Mouse (Mus musculus): ENCODE data around the gene Atxn1.
A peak's percentile ranks its signal among the peaks of the same experiment; 100 is the strongest.

Atxn1 gene

DNA sequence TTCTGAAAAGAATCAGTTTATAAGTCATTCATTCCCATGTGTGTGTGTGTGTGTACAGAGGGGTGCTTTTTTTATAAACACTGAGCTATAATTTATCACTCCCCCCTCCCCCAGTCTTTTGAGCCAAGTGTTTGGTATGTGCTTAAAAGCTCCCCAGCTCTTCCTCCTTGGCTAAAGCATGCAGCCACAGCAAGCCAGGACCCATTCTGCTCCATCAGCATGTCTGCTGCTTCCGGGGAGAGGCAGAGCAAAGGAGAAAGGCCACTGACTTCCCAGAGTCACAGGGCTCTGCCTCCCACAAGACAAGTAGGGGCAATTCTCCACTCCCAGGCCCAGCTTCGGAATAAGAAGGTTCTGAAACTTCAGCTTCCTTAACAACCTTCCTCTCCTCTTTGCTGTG lies 67.2 kb downstream of the Atxn1 start:
- DNase-seq (ENCODE audit: low spot score), result no peak

DNA sequence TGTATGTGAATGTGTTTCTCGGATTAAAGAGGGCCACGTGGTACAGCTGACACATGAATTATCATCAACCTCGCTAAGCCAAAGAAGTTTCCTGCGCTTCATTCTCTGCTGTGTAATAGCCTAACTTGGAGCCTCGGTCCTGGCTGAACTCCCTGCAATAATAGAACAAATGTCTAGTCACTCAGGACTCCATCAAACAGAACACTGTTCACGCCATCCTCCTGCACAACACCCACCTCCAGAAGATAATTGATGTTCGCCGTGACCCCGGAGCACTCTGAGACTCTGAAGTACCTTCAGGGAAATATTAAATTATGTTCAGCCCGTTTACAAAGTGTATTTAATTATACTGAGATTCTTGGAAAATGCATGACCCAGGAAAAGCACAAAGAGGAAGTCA lies 70.0 kb downstream of the Atxn1 start:
- DNase-seq (ENCODE audit: low spot score), result no peak

DNA sequence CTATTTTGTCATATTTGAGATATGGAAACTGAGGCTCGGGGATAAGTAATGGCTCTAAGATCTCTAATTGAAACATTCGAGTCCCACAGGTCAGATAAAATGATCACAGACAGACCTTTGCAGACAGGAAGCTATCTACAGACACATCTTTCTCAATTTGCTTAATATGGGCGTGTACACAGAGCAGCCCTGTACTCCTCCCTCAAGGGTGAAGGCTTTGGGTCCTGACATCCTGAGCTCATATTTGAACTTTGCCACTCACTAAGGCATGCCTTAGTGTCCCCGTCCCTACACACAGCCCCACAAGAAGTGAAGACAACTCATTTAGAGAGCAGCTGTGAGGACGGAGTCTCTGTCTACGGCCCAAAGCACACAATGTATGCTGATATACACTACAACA lies 70.6 kb downstream of the Atxn1 start:
- no peak for DNase-seq (ENCODE audit: low spot score)

DNA sequence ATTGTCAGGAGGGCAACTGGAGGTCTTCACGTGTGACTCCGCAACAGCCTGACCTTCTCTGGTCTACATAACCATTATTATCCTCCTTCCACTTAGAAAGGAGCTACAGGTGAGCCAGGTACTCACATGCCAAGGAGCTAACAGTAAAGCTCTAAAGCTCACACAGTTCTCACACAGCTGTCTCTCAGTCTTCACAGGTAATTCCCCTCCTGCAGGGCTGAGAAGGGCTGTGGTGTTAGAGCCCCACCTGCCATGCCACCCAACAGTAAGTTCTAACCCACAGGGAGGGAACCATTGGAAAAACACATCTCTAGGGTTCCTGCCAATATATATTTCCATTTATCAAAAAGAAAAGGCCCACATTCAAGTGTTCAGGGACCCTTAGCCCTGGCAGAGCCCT lies 73.7 kb downstream of the Atxn1 start:
- DNase-seq (ENCODE audit: low spot score), result no peak

DNA sequence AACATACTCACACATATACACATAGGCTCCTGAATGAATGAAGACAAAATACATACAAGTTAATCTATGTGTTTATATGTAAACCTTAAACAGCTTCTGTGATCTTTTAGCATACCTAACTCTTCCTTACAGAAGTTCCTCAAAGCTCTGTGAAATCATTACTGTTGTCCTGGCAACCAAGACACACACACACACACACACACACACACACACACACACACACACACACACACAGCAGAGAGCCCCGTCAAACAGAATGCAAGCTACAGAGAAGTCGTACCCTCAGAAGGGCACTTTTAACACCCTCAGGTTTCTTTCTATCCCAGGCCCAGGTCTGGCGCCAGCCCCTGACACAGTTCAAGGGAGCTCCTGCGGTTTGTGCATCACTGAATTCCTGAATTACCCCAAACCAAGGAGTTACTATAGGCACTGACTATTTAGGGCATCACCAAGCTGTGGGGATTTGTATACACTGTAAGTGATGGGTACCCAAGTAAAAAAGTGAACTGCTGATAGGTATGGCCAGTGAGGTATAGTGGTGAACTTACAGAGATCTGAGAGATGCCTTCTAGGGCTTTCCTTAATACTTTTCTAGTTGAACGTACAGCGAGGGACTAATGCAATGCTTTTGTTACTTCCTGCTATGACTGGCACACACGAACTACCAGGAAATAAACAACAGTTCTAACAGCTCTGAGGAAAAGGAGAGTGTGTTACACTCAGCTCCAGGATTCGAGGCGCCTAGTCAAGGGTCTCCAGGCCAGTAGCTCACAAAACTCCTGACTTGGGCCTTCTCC lies 75.7 kb downstream of the Atxn1 start:
- DNase-seq (ENCODE audit: low spot score), result no peak

DNA sequence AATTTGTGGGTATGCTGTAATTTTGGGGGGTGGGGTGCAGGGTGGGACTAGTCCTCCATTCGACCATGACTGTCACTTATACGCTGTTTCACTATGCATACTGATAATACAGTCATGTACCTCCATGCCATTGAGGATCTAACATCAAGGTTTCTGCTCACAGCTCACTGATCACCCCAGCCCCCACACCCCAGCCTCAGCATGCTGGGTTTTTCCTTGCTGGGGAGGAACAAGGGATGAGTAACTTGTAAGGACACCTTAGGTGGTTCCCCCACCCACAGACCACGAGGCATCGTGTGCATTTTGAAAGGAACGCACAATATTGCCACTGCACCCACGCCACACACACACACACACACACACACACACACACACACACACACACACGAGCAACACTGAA lies 79.9 kb downstream of the Atxn1 start:
- DNase-seq (ENCODE audit: low spot score), result no peak

DNA sequence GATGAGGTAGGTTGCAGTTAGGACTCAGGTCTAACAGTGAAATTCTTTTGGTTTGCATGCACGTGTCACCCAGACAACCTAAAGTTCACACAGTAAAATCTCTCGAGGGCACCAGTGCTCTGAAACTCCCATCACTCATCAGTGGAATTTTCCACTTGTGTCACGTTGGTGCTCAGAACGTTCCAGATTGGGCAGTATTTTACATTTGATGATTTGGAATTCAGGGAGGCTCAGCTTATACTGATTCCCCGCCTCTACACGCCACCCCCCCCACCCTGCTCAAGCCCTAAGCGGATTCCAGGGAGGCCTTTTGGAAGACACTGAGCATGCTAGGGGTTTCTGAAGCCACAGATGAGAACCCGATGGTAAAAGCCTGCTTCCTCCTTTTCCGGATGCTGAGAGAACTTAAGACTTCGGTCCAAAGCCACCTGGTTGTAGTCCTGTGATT lies 81.0 kb downstream of the Atxn1 start:
- no peak for DNase-seq (ENCODE audit: low spot score)

DNA sequence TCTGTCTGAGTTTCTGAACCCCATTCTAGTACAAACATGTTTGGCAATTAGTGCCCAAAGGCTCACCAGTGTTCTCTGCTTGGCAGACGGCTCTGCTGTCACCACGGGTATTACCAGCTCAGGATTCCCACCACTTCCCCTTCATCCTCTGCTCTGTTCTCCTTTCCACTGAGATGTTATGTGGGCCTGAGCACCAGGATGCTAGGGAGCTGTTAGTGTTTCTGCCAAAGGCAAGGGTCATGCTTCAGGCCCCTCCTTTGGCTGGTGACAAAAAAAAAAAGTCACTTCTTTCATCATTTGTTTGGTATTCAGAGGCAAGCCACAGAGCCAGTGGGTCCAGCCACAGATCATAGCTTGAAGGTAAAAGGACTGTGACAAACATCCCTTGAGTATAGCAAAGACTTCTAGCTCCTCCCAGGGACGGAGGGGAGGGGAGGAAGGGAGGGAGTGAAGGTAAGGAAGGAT lies 81.8 kb downstream of the Atxn1 start:
- DNase-seq (ENCODE audit: low spot score), result no peak

DNA sequence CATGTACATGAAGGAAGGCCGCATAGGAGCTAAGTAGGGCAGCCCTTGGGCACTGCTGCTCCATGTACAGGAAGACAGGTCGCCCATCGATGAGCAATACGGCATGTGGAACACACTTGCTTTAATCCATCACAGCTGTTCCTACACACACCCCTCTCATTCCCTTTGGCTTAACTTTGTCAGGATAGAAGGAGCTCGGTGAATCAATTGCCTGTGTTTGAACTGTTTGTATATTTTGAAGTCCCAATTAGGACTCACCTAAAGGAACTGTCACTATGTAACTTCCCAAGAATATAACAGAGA lies 84.3 kb downstream of the Atxn1 start:
- no peak for DNase-seq (ENCODE audit: low spot score)

DNA sequence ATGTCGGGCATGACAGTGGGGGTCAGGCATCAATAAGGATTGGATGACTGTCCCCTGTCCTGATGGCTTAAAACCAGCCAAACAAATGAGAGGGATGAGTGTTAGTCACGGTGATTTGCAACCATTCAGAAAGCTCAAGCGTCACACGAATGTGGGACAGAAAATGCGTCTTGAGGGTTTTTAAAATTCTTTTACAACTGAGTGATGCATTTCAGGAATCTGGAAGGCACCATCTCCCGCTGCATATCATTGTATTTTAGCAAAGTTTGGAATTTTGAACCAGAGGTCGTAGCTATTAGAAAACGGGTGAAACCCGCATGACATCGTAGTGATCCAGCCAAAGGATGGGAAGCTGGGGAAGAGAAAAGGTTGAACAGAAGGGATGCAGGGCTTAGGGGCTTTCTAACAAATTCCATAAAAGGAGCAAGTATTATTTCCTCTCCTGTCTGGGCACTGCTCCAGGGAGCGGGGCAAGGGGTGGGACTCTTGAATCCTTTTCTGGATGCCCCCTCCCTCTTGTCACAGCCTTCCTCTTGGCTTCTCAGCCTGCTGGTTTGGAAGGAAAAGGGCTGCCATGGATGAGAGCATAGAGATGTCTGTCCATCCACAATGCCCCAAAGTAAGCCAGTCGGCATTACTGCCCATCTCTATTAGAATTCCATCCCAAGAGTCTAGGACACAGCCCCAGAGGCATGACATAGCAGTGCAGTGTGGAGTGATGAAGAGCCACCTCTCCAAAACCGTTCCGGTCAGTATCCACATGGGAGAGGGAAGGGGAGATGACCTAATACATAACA lies 84.9 kb downstream of the Atxn1 start:
- no peak for DNase-seq (ENCODE audit: low spot score)

DNA sequence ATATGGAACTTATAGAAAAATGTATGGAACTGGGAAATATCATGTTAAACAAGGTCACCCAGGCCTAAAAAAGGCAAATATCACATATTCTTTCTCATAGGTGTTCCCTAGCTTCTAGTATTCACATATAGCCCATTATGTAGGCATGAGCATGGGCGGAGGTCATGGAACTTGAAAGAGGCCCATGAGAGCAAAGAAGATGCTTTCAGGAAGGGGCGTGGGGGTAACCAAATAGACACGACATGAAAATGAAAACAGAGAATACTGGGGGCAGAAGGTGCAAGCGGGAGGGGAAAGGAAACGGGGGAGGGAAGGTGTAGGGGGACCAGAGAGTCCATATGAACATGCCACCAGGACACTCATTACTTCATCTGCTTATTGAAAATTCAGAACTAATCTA lies 87.9 kb downstream of the Atxn1 start:
- no peak for DNase-seq (ENCODE audit: low spot score)

DNA sequence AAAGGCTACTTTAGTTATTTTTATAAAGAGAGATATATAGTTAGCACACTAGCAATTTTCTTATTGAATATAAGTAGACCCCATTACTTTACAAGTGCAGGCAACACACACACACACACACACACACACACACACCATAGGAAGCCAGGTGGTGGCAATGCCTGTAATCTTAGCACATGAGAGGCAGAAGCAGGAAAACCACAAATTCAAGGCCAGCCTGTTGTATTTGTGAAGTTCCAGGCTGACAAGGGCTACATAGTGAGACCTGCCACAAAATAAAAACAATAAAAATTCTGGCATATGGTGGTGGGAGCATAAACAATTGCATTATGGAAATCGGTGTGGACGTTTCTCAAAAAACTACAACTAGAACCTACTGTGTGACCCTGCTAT lies 88.4 kb downstream of the Atxn1 start:
- DNase-seq (ENCODE audit: low spot score), result no peak

DNA sequence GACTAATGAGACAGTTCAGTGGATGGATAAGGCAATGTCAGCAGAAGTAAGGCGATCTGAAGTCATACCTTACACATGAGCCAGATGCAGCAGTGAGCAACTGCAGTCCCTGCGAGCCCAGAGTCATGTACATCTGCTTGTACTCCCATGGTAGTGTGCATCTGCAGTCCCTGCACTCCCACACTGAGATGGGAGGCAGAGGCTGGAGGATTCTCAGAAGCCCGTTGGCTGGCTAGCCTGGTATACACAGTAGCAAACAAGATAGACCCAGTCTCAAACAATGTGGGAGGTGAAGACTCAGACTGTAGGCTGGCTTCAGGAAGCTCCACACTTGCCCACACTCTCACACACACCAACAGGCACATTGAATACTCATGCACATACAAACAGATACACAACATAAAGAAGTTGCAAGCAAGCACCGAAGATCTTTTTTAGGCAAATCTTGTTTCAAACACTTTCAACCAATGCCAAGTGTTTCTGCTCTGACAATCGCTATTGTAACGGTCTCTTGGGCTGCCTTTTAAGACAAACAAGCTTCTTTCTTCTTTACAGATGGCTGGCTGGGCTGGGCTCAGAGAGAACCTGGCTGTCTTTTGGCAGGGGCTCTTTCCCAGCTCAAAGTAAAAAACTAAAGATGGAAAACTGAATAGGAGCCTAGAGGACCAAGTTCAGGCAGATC lies 89.0 kb downstream of the Atxn1 start:
- DNase-seq (ENCODE audit: low spot score), result no peak

DNA sequence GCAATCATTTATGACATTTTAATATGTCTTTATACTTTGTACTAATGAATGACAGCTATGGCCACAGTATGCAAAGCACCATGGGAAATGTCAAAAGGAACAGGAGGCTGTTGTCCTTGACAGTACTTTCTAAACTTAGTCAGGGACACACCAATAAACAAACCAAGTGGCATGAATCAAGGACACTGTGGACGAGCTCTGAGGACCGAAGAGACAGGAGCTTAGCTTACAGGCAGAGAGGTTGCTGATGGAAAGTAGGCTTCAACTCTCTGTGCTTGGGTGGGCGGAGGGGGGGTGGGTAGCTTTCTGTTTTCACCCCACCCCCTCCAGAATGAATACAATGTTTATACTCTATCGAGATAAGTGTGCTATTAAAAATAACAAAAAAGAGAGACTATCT lies 90.6 kb downstream of the Atxn1 start:
- no peak for DNase-seq (ENCODE audit: low spot score)

DNA sequence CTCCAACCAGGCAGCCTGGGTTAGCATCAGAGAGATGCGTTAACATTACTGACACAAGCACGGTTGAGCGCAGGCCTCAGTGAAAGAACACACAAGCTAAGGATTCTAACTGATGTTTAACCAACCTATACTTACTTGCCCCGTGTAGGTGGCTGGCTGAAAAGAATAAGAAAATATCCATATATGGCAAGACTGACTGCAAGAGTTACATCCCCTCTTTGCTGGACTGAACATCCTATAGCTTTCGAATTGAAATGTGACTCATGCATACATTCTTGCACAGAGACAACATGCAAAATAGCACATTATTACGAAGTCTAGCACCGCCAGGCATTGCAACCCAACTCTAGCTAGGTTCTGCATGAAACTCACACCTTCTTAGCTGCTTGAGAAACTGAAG lies 91.8 kb downstream of the Atxn1 start:
- DNase-seq (ENCODE audit: low spot score), result no peak

DNA sequence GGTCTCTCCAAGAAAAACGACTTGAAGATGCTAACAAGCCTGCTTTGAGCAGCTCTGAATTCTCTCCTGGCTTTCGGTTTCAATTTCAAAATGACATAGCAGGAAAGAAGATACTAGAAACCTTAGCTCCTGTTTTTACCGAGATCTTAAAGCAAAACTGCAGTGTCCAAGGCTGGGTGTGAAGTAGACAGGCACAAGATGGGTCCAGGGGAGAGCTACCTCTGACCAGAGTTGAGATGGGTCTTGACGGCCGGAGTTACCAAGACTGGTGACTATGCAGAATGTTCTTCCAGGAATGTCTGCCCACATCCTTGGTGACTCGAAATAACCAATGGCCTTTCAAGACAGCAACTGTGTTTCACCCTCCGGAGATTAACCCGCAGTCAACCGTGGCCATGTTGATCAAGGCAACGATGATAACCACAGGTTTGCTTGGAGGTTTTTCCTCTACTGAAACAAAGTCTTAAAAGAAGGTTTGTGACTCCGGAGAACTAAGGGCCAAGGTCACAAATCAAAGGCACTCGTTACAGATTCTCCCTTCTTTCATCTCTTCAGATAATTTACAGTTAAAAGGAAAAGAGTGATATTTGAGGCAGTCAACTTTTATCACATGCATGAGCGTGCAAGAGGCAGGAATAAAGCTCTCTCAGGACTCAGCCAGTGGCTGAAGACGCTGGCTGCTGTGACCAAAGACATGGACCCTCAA lies 92.6 kb downstream of the Atxn1 start:
- no peak for DNase-seq (ENCODE audit: low spot score)

DNA sequence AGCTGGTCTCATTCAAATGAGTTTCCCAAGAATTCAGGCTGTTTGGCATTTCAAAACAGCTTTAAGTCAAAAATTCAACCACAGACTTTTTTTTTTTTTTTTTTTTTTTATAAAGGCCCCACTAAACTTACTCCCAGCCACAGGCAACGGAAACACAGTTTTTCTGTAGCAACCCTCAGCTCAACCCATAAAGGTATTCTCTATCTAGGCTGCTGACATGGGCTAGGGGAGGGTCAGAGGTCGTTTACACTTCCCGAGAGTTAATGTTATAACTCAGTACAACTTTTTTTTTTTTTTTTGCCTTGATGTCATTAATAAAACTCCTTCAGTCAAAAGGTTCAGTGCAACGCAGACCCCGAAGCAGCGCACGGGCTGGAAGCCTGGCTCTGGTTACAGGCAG lies 93.3 kb downstream of the Atxn1 start:
- DNase-seq (ENCODE audit: low spot score), result peak; percentile 43

DNA sequence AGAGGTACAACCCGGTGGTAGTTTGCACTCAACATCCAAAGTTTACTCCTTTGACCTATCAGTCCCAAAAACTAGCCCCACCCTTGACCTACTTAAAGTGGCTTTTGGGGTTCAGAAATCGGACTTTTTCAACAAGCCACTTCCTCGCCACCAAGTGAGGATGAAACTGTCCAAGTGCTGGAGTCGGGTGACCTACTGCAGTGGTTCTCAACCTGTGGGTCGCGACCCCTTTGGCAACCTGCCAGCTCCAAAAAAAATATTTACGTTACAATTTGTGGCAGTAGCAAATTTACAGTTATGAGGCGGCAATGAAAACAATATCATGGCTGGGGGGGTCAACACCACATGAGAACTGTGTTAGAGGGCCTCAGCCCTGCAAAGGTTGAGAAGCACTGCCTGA lies 95.9 kb downstream of the Atxn1 start:
- DNase-seq (ENCODE audit: low spot score), result no peak

DNA sequence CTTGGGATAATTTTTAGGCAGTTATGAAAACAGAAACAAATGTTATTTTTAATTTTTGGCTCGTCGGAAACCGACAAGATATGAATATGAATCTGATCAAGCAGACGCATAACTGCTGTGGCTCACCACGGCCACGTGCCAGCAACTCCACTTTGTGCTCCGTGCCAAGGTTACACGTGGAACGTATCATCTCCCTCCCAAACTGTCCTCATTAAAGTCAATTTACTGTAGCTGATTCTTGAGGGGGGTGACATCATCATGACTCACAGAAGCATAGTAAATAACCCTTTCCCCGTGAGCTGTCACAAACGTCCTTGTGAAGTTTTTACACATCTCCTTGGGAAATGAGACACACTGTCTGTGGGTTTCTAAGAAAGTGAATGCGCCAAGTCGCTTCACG lies 97.5 kb downstream of the Atxn1 start:
- DNase-seq (ENCODE audit: low spot score), result no peak

DNA sequence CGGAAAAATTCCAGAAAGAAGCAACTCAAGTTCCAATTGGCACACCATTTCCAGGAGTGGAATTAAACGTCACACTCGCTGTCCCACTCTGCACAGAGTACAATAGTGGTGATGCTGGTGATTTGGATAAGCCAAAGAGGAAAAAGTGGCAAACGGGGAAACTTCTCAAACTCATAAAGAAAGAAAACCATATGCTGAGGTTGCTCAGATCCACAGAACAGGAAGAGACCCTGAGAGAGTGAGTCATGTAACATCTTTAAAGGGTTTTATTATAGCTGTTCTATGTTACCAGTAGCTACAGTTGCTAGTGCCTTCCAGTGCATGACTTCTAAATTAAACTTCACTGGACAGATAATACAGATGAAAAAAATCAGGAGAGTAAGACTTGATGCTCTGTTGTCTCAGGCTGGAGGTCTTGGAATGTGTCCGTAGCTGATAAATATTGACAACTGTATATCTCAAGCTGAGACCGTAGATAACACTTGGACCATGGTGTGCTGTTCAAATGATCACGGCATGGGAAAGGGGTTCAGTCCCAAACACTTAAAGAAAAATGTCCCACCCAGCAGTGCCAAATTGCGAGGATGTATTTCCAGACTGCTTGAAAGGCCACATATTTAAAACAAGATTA lies 98.1 kb downstream of the Atxn1 start:
- DNase-seq (ENCODE audit: low spot score), result no peak

DNA sequence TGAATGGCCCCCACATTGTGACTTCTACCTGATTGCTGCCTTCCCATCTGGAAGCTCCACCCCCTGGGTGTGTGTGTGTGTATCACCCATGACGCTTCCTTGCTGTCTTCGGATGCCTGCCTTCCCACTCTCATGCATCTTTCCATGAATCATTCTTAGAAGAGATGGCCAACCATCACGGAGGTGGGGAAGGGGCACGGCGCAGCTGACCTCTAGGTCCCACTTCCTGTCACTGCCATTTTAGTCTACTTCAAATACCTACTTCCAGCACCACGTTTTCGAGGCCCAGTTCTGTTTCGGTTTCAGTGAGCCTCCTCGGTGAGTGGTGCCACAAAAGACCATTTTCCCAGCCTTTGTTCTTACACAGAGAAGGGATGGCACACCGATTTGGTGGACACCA lies 99.2 kb downstream of the Atxn1 start:
- DNase-seq (ENCODE audit: low spot score), result no peak

DNA sequence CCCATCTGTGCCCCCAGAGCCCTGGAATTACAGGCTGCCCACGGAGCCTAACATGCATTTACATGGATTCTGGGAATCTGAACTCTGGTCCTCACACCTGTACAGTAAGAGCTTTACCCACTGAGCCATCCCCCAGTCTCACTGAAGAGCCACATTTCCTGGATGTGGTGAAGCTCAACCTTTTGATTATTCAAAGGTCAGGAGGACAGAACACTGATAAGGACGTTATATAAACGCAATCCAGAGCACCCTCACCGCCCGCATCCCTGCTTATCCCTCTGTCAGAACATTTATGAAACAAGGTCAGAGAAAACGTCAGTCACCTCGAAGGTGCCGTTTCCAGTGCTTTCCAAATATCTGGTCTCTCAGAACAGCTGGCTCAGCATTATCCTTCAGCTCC lies 101.0 kb downstream of the Atxn1 start:
- DNase-seq (ENCODE audit: low spot score), result no peak

Measured in embryo, embryonic 10 days (tissue).